Mouse (Mus musculus): ENCODE data around the gene 2010111I01Rik.

DNA sequence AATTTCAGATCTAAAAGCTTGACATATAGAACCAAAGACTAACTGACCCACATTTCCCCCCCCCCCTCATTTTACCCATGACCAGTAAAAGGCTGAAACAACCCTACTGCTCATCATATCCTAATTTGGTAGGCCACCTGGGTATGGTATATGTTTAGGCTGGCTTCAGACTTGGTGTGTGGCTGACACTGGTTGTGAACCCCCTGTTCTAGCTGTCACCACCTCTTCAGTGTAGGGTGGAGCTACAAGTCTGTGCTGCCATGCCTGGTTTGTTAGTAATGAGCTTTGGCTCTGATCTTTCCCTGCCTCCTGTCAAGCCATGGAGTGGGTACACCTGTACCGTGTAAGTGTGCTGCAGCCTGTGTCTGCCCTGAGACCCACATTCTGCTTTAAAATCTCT is 66.6 kb downstream of the 2010111I01Rik start:
- TF ChIP-seq CTCF (IDR thresholded peaks at IDR 0.05; ENCODE audit: low read depth) (no peak), EP300 (optimal IDR thresholded peaks at IDR 0.05) (no peak)

All from stomach, postnatal 0 days (tissue).